Mouse (Mus musculus): Measurements from ENCODE around the gene Vmn2r5.
"Not testable (repeated sequence)": the region's sequence is repeated elsewhere in the genome, so short reads cannot be mapped to it uniquely, and the experiment has no call there.

Gene Vmn2r5

DNA sequence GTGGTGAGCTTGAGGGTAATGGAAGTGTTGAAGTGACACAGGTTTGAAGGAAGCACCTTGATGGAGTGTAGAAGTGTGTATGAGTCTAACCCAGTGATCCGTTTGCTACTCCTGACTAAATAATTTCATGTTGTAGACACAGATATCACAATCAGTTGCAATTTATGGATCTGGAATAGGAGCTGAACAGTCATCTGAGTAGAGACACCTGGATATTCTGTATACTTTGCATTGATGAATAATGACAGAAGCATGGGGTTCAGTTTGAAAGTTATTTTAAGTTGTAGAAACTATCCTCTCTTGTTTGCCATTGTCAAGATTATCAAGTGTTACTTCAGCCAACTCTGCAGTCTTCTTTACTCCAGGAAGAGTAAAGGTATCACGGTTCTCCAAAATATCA, at the start of gene Vmn2r5:
Gene Vmn2r5 (minus strand): TSS at position 101 of the 400 bp plus-strand sequence.
- not testable (repeated sequence) for DNase-seq (ENCODE audit: low spot score in 2 of 2)

DNA sequence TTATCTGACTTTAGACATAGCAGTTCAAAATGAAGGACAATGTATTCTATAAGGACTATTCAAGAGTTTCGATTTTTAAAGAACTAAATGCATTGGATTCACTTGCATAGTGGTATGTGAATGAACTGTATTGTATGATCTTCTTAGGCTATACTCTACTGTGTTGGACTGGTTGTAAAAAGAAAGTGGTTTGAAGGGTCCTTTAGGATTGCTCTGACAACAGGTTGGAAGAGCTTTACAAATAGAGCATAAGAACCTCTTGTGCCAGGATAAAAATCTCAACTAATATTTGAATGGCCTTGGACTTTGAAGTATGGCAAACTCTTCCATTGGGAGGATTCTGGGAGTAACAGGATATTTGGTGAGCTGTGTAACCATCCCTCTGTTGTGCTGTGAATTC, 13.9 kb upstream of the Vmn2r5 start:
- not testable (repeated sequence) for DNase-seq (ENCODE audit: low spot score in 2 of 2)

All from natural killer cell, adult 2 months (primary cell).